Mouse (Mus musculus): ENCODE measurements around the gene Fam206a.

DNA sequence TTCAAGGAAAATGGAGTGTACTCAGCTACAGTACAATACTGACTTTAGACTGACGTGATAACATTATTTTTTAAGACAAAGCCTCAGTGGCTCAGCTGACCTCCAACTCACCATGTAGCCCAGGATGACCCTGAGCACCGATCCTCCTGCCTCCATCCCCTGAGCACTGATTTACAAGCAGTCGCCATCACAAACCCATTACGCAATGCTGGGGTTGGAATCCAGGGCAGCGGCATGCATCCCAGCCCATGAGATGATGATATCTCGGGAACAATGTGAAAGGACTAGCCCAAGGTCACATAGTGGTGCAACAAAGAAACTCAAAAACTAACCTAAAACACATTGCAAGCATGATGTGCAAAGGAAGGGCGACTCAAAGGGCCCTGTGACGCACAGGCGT is 22.1 kb downstream of the Fam206a start:
- TF ChIP-seq CTCF (conservative IDR thresholded peaks at IDR 0.05; ENCODE audit: insufficient read depth, insufficient read length, low read depth, low read length): no peak
- no peak for TF ChIP-seq POLR2A (IDR thresholded peaks at IDR 0.05; ENCODE audit: low read depth, low read length)
